Mouse (Mus musculus): ENCODE measurements around the gene Nkx1-1. TPM values are rescaled to one million over a fixed set of nuclear protein-coding genes. Genes with fewer than 3 reads are reported as not detected.

Nkx1-1 gene
- polyA plus RNA-seq, 2 experiments, result not detected

DNA sequence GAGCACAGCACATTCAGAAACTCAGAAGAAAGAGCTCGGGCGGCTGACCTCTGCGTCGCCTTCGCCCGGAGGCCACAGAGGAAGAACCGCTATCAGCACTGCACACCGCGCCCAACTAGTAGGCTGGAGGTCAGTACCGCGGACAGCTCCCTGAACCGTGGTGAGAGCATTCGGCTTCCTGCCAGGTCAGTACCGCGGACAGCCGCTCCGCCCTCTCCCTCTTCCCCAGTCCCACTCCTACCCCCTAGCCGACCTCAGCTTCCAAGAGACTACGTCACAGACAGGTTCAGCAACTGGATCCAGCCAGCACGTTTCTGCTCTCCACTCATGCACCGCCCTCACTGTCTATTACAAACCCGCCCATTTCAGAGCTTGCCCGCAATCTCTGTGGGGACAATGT lies 4.4 kb upstream of the Nkx1-1 start:
- no peaks in the 10 kb centered on the region for H3K9me3 ChIP-seq (ENCODE audit: control insufficient read depth, low read length)
- WGBS (ENCODE audit: insufficient replicate concordance), result 3% methylated on average over 23 of the region's 23 CpGs
- no peaks in the 10 kb centered on the region for H3K36me3 ChIP-seq (replicated peaks; ENCODE audit: control insufficient read depth, insufficient read depth, low read depth)
- peaks cover 52% of the 10 kb centered on the region for H3K27me3 ChIP-seq (ENCODE audit: control insufficient read depth, insufficient read depth, low read length)
- no peak overlapping the region for H3K4me2 ChIP-seq (ENCODE audit: low read depth)
- TF ChIP-seq CTCF (IDR thresholded peaks at IDR 0.05; ENCODE audit: low read depth), result no peak
- TF ChIP-seq EP300 (IDR thresholded peaks at IDR 0.05; ENCODE audit: low read depth), result no peak
- H3K9ac ChIP-seq (replicated peaks), result no peak overlapping the region
- H3K4me1 ChIP-seq (replicated peaks; ENCODE audit: control insufficient read depth in 2 of 2, insufficient read depth in 2 of 2, low read length in 1 of 2), result peaks cover 0 to 2% of the 10 kb centered on the region in 2 experiments; a peak in 1 of 4 replicates
- peak; percentile 33; the same call in 1 of the 2 replicates for ATAC-seq (ENCODE audit: insufficient read depth)
- H3K27ac ChIP-seq, result no peak overlapping the region
- H3K4me3 ChIP-seq (ENCODE audit: insufficient read depth in 1 of 2, low read depth in 2 of 2, low read length in 2 of 2), result no peak overlapping the region
- peak; percentile 62 to 66 (median 62) for DNase-seq (ENCODE audit: low read depth in 3 of 3, low spot score in 3 of 3)

- DNase-seq (ENCODE audit: low read depth in 3 of 3, low spot score in 3 of 3) (no peak), ATAC-seq (ENCODE audit: insufficient read depth) (no peak)
- H3K27ac ChIP-seq, result no peak overlapping the region
- H3K27me3 ChIP-seq (ENCODE audit: control insufficient read depth, insufficient read depth, low read length), result peaks cover 70% of the 10 kb centered on the region
- H3K36me3 ChIP-seq (replicated peaks; ENCODE audit: control insufficient read depth, insufficient read depth, low read depth), result no peaks in the 10 kb centered on the region
- TF ChIP-seq CTCF (IDR thresholded peaks at IDR 0.05; ENCODE audit: low read depth) (no peak), EP300 (IDR thresholded peaks at IDR 0.05; ENCODE audit: low read depth) (no peak)
- no peak overlapping the region for H3K4me2 ChIP-seq (ENCODE audit: low read depth)
- no peaks in the 10 kb centered on the region for H3K4me1 ChIP-seq (replicated peaks; ENCODE audit: control insufficient read depth in 2 of 2, insufficient read depth in 2 of 2, low read length in 1 of 2)
- 2% methylated on average over 4 of the region's 4 CpGs for WGBS (ENCODE audit: insufficient replicate concordance)
- H3K9ac ChIP-seq (replicated peaks), result no peak overlapping the region
- no peaks in the 10 kb centered on the region for H3K9me3 ChIP-seq (ENCODE audit: control insufficient read depth, low read length)
- H3K4me3 ChIP-seq (ENCODE audit: insufficient read depth in 1 of 2, low read depth in 2 of 2, low read length in 2 of 2), result no peak overlapping the region
These were observed 2.2 kb upstream of the Nkx1-1 start for GRCm38 (mm10) chr5:33435941-33436340.

DNA sequence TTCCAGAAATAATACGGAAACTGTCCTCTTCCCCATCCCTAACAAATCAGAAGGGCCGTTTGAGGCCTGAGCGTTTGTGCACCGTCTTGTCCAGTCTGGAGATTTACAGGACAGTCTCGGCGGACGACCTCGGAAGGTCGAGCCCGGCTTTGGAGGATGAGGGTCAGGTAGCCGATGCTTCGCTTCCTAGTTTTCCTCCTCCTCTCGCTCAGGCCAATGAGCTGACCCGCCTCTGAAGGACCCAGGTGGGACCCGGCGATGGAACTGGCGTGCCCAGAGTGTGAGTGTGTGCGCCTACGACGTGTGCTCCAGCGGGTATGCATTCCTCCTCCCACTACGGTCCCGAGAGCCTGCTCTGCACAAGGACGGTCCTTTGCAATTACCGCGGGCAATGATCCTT lies 1.4 kb upstream of the Nkx1-1 start:
- 4% methylated on average over 26 of the region's 26 CpGs for WGBS (ENCODE audit: insufficient replicate concordance)
- Histone ChIP-seq H3K36me3 (replicated peaks; ENCODE audit: control insufficient read depth, insufficient read depth, low read depth) (no peaks in the 10 kb centered on the region), H3K27me3 (ENCODE audit: control insufficient read depth, insufficient read depth, low read length) (peaks cover 78% of the 10 kb centered on the region), H3K4me3 (ENCODE audit: insufficient read depth in 1 of 2, low read depth in 2 of 2, low read length in 2 of 2) (no peak overlapping the region), H3K4me1 (replicated peaks; ENCODE audit: control insufficient read depth in 2 of 2, insufficient read depth in 2 of 2, low read length in 1 of 2) (no peaks in the 10 kb centered on the region), H3K9me3 (ENCODE audit: control insufficient read depth, low read length) (no peaks in the 10 kb centered on the region), H3K27ac (no peak overlapping the region), H3K4me2 (ENCODE audit: low read depth) (no peak overlapping the region), H3K9ac (replicated peaks) (no peak overlapping the region)
- DNase-seq (ENCODE audit: low read depth in 3 of 3, low spot score in 3 of 3), result no peak
- TF ChIP-seq EP300 (IDR thresholded peaks at IDR 0.05; ENCODE audit: low read depth) (no peak), CTCF (IDR thresholded peaks at IDR 0.05; ENCODE audit: low read depth) (no peak)
- no peak for ATAC-seq (ENCODE audit: insufficient read depth)

GRCm38 (mm10) chr5:33434141-33434780 lies 485 bp upstream of the Nkx1-1 start:
- Histone ChIP-seq H3K4me3 (ENCODE audit: insufficient read depth in 1 of 2, low read depth in 2 of 2, low read length in 2 of 2) (no peak overlapping the region), H3K9me3 (ENCODE audit: control insufficient read depth, low read length) (no peaks in the 10 kb centered on the region), H3K4me1 (replicated peaks; ENCODE audit: control insufficient read depth in 2 of 2, insufficient read depth in 2 of 2, low read length in 1 of 2) (no peaks in the 10 kb centered on the region), H3K36me3 (replicated peaks; ENCODE audit: control insufficient read depth, insufficient read depth, low read depth) (no peaks in the 10 kb centered on the region), H3K27ac (no peak overlapping the region), H3K4me2 (ENCODE audit: low read depth) (no peak overlapping the region), H3K27me3 (ENCODE audit: control insufficient read depth, insufficient read depth, low read length) (peaks cover 87% of the 10 kb centered on the region), H3K9ac (replicated peaks) (no peak overlapping the region)
- ATAC-seq (ENCODE audit: insufficient read depth), result no peak
- whole genome bisulfite sequencing (ENCODE audit: insufficient replicate concordance), result 2% methylated on average over 57 of the region's 60 CpGs
- DNase-seq (ENCODE audit: low read depth in 3 of 3, low spot score in 3 of 3), result no peak
- no peak for TF ChIP-seq EP300 (IDR thresholded peaks at IDR 0.05; ENCODE audit: low read depth)
- no peak for TF ChIP-seq CTCF (IDR thresholded peaks at IDR 0.05; ENCODE audit: low read depth)

GRCm38 (mm10) chr5:33432057-33432935 lies 1.5 kb downstream of the Nkx1-1 start:
- ATAC-seq (ENCODE audit: insufficient read depth), result no peak
- no peak overlapping the region for H3K9ac ChIP-seq (replicated peaks)

More at GRCm38 (mm10) chr5:33432057-33432935, 1.5 kb downstream of the Nkx1-1 start:
- Histone ChIP-seq H3K4me2 (ENCODE audit: low read depth) (no peak overlapping the region), H3K27me3 (ENCODE audit: control insufficient read depth, insufficient read depth, low read length) (peaks cover 92% of the 10 kb centered on the region), H3K4me1 (replicated peaks; ENCODE audit: control insufficient read depth in 2 of 2, insufficient read depth in 2 of 2, low read length in 1 of 2) (no peaks in the 10 kb centered on the region), H3K4me3 (ENCODE audit: insufficient read depth in 1 of 2, low read depth in 2 of 2, low read length in 2 of 2) (no peak overlapping the region), H3K9me3 (ENCODE audit: control insufficient read depth, low read length) (no peaks in the 10 kb centered on the region), H3K36me3 (replicated peaks; ENCODE audit: control insufficient read depth, insufficient read depth, low read depth) (no peaks in the 10 kb centered on the region), H3K27ac (no peak overlapping the region)
- DNase-seq (ENCODE audit: low read depth in 3 of 3, low spot score in 3 of 3), result no peak
- WGBS (ENCODE audit: insufficient replicate concordance), result 2% methylated on average over 39 of the region's 39 CpGs
- TF ChIP-seq CTCF (IDR thresholded peaks at IDR 0.05; ENCODE audit: low read depth) (no peak), EP300 (IDR thresholded peaks at IDR 0.05; ENCODE audit: low read depth) (no peak)

Measured in liver, embryonic 14.5 days (tissue).